Mouse (Mus musculus) embryonic fibroblast, embryonic 13.5 days (primary cell): ENCODE results near the gene Sec23ip.

ENCODE experiments used
- CTCF ChIP-seq: IDR thresholded peaks from 2 replicates; pipeline ENCODE4 v1.5.1; 2011; ENCODE audit warnings: mild to moderate bottlenecking, control low read depth, low read length, moderate library complexity, borderline replicate concordance; ENCODE audit not compliant: insufficient read depth
- POLR2A ChIP-seq: IDR thresholded peaks from 2 replicates; pipeline ENCODE4 v1.6.1; 2011; ENCODE audit warnings: low read depth, mild to moderate bottlenecking, control low read depth, low read length, moderate library complexity

DNA sequence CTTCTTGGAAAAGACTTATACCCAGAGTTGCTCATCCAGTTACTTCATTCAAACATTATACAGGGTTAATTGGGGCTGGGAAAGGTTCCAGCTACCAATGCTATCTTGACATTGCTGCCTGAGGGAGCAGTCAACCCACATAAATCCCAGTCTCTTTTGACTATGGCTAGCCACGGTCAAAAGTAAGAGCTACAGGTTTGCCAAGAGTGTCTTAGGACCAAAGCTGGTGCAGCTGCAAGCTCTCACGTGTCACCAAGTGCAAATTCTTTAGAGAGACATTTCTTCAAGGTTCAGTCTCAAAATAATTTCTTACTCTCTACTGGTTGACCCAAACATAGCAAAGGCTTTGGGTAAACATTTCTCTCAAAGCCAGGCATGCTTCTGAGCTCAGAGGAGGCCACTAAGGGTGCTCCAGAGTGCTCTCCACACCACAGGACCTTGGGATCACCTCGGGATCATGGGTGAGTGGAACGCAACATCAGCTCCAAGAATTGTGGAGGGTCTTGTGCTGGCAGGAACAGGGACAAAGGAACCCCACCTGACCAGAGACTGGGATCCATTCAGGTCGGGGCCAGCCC, 80.3 kb downstream of the Sec23ip start:
- TF ChIP-seq CTCF (no peak), POLR2A (no peak)
